Mouse (Mus musculus): ENCODE results near the gene Txnrd1. TPM values are rescaled to one million over a fixed set of nuclear protein-coding genes. Genes with fewer than 3 reads are reported as not detected.
A peak's percentile ranks its signal among the peaks of the same experiment; 100 is the strongest.

The Txnrd1 gene
- polyA plus RNA-seq, 1 experiment, result 62.1 TPM

GRCm38 (mm10) chr10:82851751-82852150 is 18.0 kb downstream of the Txnrd1 start:
- no peak for DNase-seq
- Histone ChIP-seq H3K27ac (ENCODE audit: insufficient read depth, low read depth, low read length) (no peak overlapping the region), H3K4me1 (ENCODE audit: control insufficient read depth, insufficient read depth, low read length) (peaks cover 7% of the 10 kb centered on the region; the same call in 1 of the 2 replicates), H3K36me3 (ENCODE audit: control insufficient read depth, insufficient read depth, low read length) (no peaks in the 10 kb centered on the region), H3K27me3 (replicated peaks; ENCODE audit: control insufficient read depth, insufficient read depth, low read length) (no peaks in the 10 kb centered on the region), H3K4me3 (ENCODE audit: insufficient read depth, low read depth, low read length) (no peak overlapping the region)
- WGBS, result 78% methylated on average over 6 of the region's 6 CpGs
- no peak for TF ChIP-seq CTCF (conservative IDR thresholded peaks at IDR 0.05; ENCODE audit: insufficient read depth, insufficient read length, low read depth, low read length)
- no peak for TF ChIP-seq POLR2A (IDR thresholded peaks at IDR 0.05; ENCODE audit: low read depth, low read length)

GRCm38 (mm10) chr10:82858032-82858680 is 24.4 kb downstream of the Txnrd1 start:
- no peak for DNase-seq
- 60% methylated on average over 10 of the region's 10 CpGs for WGBS
- Histone ChIP-seq H3K27me3 (replicated peaks; ENCODE audit: control insufficient read depth, insufficient read depth, low read length) (no peaks in the 10 kb centered on the region), H3K36me3 (ENCODE audit: control insufficient read depth, insufficient read depth, low read length) (no peaks in the 10 kb centered on the region), H3K4me1 (ENCODE audit: control insufficient read depth, insufficient read depth, low read length) (peaks cover 15% of the 10 kb centered on the region; the same call in 1 of the 2 replicates), H3K27ac (ENCODE audit: insufficient read depth, low read depth, low read length) (peak overlapping the region; percentile 71), H3K4me3 (ENCODE audit: insufficient read depth, low read depth, low read length) (no peak overlapping the region)
- TF ChIP-seq CTCF (conservative IDR thresholded peaks at IDR 0.05; ENCODE audit: insufficient read depth, insufficient read length, low read depth, low read length), result no peak
- TF ChIP-seq POLR2A (IDR thresholded peaks at IDR 0.05; ENCODE audit: low read depth, low read length), result no peak

- TF ChIP-seq CTCF (conservative IDR thresholded peaks at IDR 0.05; ENCODE audit: insufficient read depth, insufficient read length, low read depth, low read length) (no peak), POLR2A (IDR thresholded peaks at IDR 0.05; ENCODE audit: low read depth, low read length) (peak; percentile 94)
- WGBS, result under 1% methylated on average over 49 of the region's 49 CpGs
- no peaks in the 10 kb centered on the region for H3K36me3 ChIP-seq (ENCODE audit: control insufficient read depth, insufficient read depth, low read length)
- peaks cover 16% of the 10 kb centered on the region; the same call in 1 of the 2 replicates for H3K4me1 ChIP-seq (ENCODE audit: control insufficient read depth, insufficient read depth, low read length)
- no peaks in the 10 kb centered on the region for H3K27me3 ChIP-seq (replicated peaks; ENCODE audit: control insufficient read depth, insufficient read depth, low read length)
- H3K4me3 ChIP-seq (ENCODE audit: insufficient read depth, low read depth, low read length), result peak overlapping the region; percentile 90
- peak; percentile 98 for DNase-seq
- peak overlapping the region; percentile 88 for H3K27ac ChIP-seq (ENCODE audit: insufficient read depth, low read depth, low read length)
Observed at GRCm38 (mm10) chr10:82858691-82859532, 25.2 kb downstream of the Txnrd1 start.

GRCm38 (mm10) chr10:82859533-82859915 is 25.8 kb downstream of the Txnrd1 start:
- peak overlapping the region; percentile 88 for H3K27ac ChIP-seq (ENCODE audit: insufficient read depth, low read depth, low read length)
- under 1% methylated on average over 8 of the region's 8 CpGs for WGBS

GRCm38 (mm10) chr10:82860181-82860928 is 26.6 kb downstream of the Txnrd1 start:
- Histone ChIP-seq H3K27ac (ENCODE audit: insufficient read depth, low read depth, low read length) (peak overlapping the region; percentile 83), H3K36me3 (ENCODE audit: control insufficient read depth, insufficient read depth, low read length) (no peaks in the 10 kb centered on the region), H3K4me3 (ENCODE audit: insufficient read depth, low read depth, low read length) (peak overlapping the region; percentile 67), H3K27me3 (replicated peaks; ENCODE audit: control insufficient read depth, insufficient read depth, low read length) (no peaks in the 10 kb centered on the region), H3K4me1 (ENCODE audit: control insufficient read depth, insufficient read depth, low read length) (peaks cover 16% of the 10 kb centered on the region; the same call in 1 of the 2 replicates)
- no peak for TF ChIP-seq POLR2A (IDR thresholded peaks at IDR 0.05; ENCODE audit: low read depth, low read length)
- peak; percentile 91 for DNase-seq
- WGBS, result under 1% methylated on average over 50 of the region's 50 CpGs

More at GRCm38 (mm10) chr10:82859533-82859915, 25.8 kb downstream of the Txnrd1 start:
- Histone ChIP-seq H3K36me3 (ENCODE audit: control insufficient read depth, insufficient read depth, low read length) (no peaks in the 10 kb centered on the region), H3K4me3 (ENCODE audit: insufficient read depth, low read depth, low read length) (peak overlapping the region; percentile 90), H3K4me1 (ENCODE audit: control insufficient read depth, insufficient read depth, low read length) (peaks cover 16% of the 10 kb centered on the region; the same call in 1 of the 2 replicates), H3K27me3 (replicated peaks; ENCODE audit: control insufficient read depth, insufficient read depth, low read length) (no peaks in the 10 kb centered on the region)
- TF ChIP-seq CTCF (conservative IDR thresholded peaks at IDR 0.05; ENCODE audit: insufficient read depth, insufficient read length, low read depth, low read length) (peak; percentile 56), POLR2A (IDR thresholded peaks at IDR 0.05; ENCODE audit: low read depth, low read length) (no peak)
- peak; percentile 74 for DNase-seq

- no peak for DNase-seq
- peak overlapping the region; percentile 67 for H3K4me3 ChIP-seq (ENCODE audit: insufficient read depth, low read depth, low read length)
- TF ChIP-seq CTCF (conservative IDR thresholded peaks at IDR 0.05; ENCODE audit: insufficient read depth, insufficient read length, low read depth, low read length) (no peak), POLR2A (IDR thresholded peaks at IDR 0.05; ENCODE audit: low read depth, low read length) (no peak)
- H3K4me1 ChIP-seq (ENCODE audit: control insufficient read depth, insufficient read depth, low read length), result peaks cover 16% of the 10 kb centered on the region; the same call in 1 of the 2 replicates
- WGBS, result 27% methylated on average over 8 of the region's 8 CpGs
- peak overlapping the region; percentile 83 for H3K27ac ChIP-seq (ENCODE audit: insufficient read depth, low read depth, low read length)
- H3K27me3 ChIP-seq (replicated peaks; ENCODE audit: control insufficient read depth, insufficient read depth, low read length), result no peaks in the 10 kb centered on the region
- no peaks in the 10 kb centered on the region for H3K36me3 ChIP-seq (ENCODE audit: control insufficient read depth, insufficient read depth, low read length)
Observed at GRCm38 (mm10) chr10:82860929-82861315, 27.2 kb downstream of the Txnrd1 start.
